In the genomic region with DNA sequence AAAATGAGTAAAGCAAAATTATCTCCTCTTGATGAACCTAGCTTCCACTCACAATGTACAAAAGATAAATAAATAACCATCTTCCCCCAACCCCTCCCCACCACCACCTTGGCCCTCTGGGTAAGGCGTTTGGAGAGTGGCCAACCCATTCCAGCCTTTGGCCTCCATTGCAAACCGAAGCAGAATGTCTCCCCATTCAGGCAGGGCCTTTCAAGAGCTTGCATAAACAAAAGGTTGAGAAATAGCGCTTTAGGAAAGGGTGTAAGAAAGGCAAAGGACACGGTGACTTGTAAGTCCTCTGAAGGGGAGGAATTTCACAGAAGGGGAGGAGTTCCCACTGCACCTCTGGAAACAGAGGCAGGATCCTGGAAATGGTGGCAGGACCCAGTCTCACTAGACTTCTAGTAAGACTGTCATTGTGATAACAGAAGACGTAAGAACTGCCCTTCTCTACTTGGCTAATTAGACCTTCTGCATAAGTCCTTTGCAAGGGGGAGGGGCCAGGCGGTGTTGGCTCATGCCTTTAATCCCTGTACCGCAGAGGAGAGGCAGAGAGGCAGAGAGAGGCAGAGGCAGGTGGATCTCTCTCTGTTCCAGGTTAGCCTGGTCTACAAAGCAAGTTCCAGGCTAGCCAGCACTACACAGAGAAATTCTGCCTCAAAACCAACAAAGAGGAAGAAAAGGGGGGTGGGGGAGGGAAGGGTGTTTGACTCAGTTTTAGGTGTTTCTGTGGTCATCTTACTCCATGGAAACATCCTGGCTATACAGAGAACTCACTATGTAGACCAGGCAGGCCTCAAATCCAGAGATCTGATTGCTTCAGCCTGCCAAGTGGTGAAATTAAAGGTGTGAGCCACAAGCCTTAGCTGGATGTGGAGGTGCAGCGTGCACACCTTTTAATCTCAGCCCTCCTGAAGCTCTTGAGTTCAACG, we compare ENCODE assay signal across 10 mouse cellular contexts. TPM values are rescaled to one million over a fixed set of nuclear protein-coding genes. Genes with fewer than 3 reads are reported as not detected.
DNase-seq lines count a peak whose midpoint lies in the region; ATAC-seq and TF ChIP-seq lines count a peak whose summit lies in the region.
"Had no signal": no experiment of that assay in that cellular context is flagged by ENCODE, and none has a peak within 500 bp of the region (broad histone marks: within the 10 kb centered on the region; RNA-seq: fewer than 3 reads in every experiment).

No protein-coding gene starts in this region.

- no peaks in the 10 kb centered on the region for H3K27me3 ChIP-seq in intestine, postnatal 0 days (replicated peaks; ENCODE audit: control insufficient read depth, insufficient read depth, low read length)
- H3K27me3 ChIP-seq in intestine, embryonic 15.5 days (replicated peaks): no peaks in the 10 kb centered on the region

- H3K4me1 ChIP-seq in intestine, postnatal 0 days (replicated peaks; ENCODE audit: control insufficient read depth, insufficient read depth, low read length): no peaks in the 10 kb centered on the region
- no peaks in the 10 kb centered on the region for H3K4me1 ChIP-seq in intestine, embryonic 15.5 days (replicated peaks)

- H3K4me3 ChIP-seq in intestine, postnatal 0 days (ENCODE audit: low read depth, low read length): no peak overlapping the region
- no peak overlapping the region for H3K4me3 ChIP-seq in intestine, embryonic 15.5 days (replicated peaks)

- ATAC-seq in intestine, postnatal 0 days: peak; percentile 5; the same call in 1 of the 2 replicates
- ATAC-seq in intestine, embryonic 15.5 days: no peak

- H3K36me3 ChIP-seq in intestine, postnatal 0 days (ENCODE audit: control insufficient read depth, insufficient read depth): no peaks in the 10 kb centered on the region
- no peaks in the 10 kb centered on the region for H3K36me3 ChIP-seq in intestine, embryonic 15.5 days

- DNase-seq in MN1 (ENCODE audit: low spot score): peak; percentile 25
- DNase-seq in kidney, postnatal 10 days: peak; percentile 71
- DNase-seq in lung, postnatal 25 days (ENCODE audit: low spot score): peak; percentile 81
- DNase-seq in gastrocnemius, adult 8-10 months (ENCODE audit: low spot score in 2 of 2): no peak
- no peak for DNase-seq in left cerebral cortex, adult 8-10 months (ENCODE audit: low spot score in 2 of 2)
- DNase-seq in right cerebral cortex, postnatal 4 days: no peak
- DNase-seq: gastrocnemius, postnatal 10 days; right cerebral cortex, postnatal 25 days had no signal

- no peak overlapping the region for H3K4me2 ChIP-seq in intestine, postnatal 0 days (replicated peaks; ENCODE audit: low read depth)
- H3K4me2 ChIP-seq in intestine, embryonic 15.5 days (replicated peaks): no peak overlapping the region

- 40% methylated on average over 9 of the region's 9 CpGs for WGBS in intestine, postnatal 0 days
- 49% methylated on average over 9 of the region's 9 CpGs for WGBS in intestine, embryonic 15.5 days

- no peaks in the 10 kb centered on the region for H3K9me3 ChIP-seq in intestine, postnatal 0 days (ENCODE audit: control insufficient read depth)
- H3K9me3 ChIP-seq in intestine, embryonic 15.5 days: no peaks in the 10 kb centered on the region

- no peak overlapping the region for H3K9ac ChIP-seq in intestine, postnatal 0 days (ENCODE audit: low read depth, low read length)
- no peak overlapping the region for H3K9ac ChIP-seq in intestine, embryonic 15.5 days

- no peak overlapping the region; the same call in 1 of the 2 replicates for H3K27ac ChIP-seq in intestine, postnatal 0 days (ENCODE audit: low read depth, low read length)
- H3K27ac ChIP-seq in intestine, embryonic 15.5 days: no peak overlapping the region

- no peak for TF ChIP-seq CTCF in intestine, postnatal 0 days (IDR thresholded peaks at IDR 0.05; ENCODE audit: low read depth)

RNA-seq across cellular contexts. Expression of a gene that starts 11.6 kb away (rescaled TPM):
- 84.7 and 92.1 TPM in 2 replicates for polyA plus RNA-seq in intestine, postnatal 0 days (2015; fragmentation: Nextera tagmentation; extraction: Ambion mirVana)
- 26.5 and 30.9 TPM in 2 replicates for polyA plus RNA-seq in intestine, embryonic 15.5 days (2015; fragmentation: Nextera tagmentation; extraction: Ambion mirVana)
- 10 to 100 TPM; 22.4 to 29.6 (median 24.0) TPM for total RNA-seq in gastrocnemius, adult 8-10 months (2022)
- total RNA-seq in left cerebral cortex, adult 8-10 months (2022): 10 to 100 TPM; 45.5 to 56.9 (median 50.1) TPM

RNA-seq across cellular contexts. Expression of a gene that starts 21.9 kb away (rescaled TPM):
- polyA plus RNA-seq in intestine, postnatal 0 days (2015; fragmentation: Nextera tagmentation; extraction: Ambion mirVana): 3.3 and 3.8 TPM in 2 replicates
- polyA plus RNA-seq in intestine, embryonic 15.5 days (2015; fragmentation: Nextera tagmentation; extraction: Ambion mirVana): 1.8 and 1.9 TPM in 2 replicates
- under 1 TPM in 1 of 4 experiments, not detected in 3; 0.44 TPM for total RNA-seq in gastrocnemius, adult 8-10 months (2022)
- total RNA-seq in left cerebral cortex, adult 8-10 months (2022): 1 to 10 TPM; 2.5 to 3.5 (median 3.2) TPM

RNA-seq across cellular contexts. Expression of a gene that starts 31.8 kb away (rescaled TPM):
- polyA plus RNA-seq in intestine, postnatal 0 days (2015; fragmentation: Nextera tagmentation; extraction: Ambion mirVana): not detected in 2 replicates
- 0.08 and 0.16 TPM in 2 replicates for polyA plus RNA-seq in intestine, embryonic 15.5 days (2015; fragmentation: Nextera tagmentation; extraction: Ambion mirVana)
- total RNA-seq in gastrocnemius, adult 8-10 months (2022): 100 to 1,000 TPM; 317 to 357 (median 343) TPM
- 10 to 100 TPM; 16.7 to 20.4 (median 17.8) TPM for total RNA-seq in left cerebral cortex, adult 8-10 months (2022)

RNA-seq across cellular contexts. Expression of a gene that starts 34.7 kb away (rescaled TPM):
- polyA plus RNA-seq in intestine, postnatal 0 days (2015; fragmentation: Nextera tagmentation; extraction: Ambion mirVana): 1.8 and 2.4 TPM in 2 replicates
- polyA plus RNA-seq in intestine, embryonic 15.5 days (2015; fragmentation: Nextera tagmentation; extraction: Ambion mirVana): 2.4 and 3.2 TPM in 2 replicates
- under 1 TPM; 0.25 to 0.59 (median 0.46) TPM for total RNA-seq in gastrocnemius, adult 8-10 months (2022)
- total RNA-seq in left cerebral cortex, adult 8-10 months (2022): 1 to 10 TPM; 6.9 to 9.6 (median 7.9) TPM

RNA-seq across cellular contexts. Expression of a gene that starts 42.9 kb away (rescaled TPM):
- 1,534 and 1,607 TPM in 2 replicates for polyA plus RNA-seq in intestine, postnatal 0 days (2015; fragmentation: Nextera tagmentation; extraction: Ambion mirVana)
- polyA plus RNA-seq in intestine, embryonic 15.5 days (2015; fragmentation: Nextera tagmentation; extraction: Ambion mirVana): 990 and 1,082 TPM in 2 replicates
- total RNA-seq in gastrocnemius, adult 8-10 months (2022): 100 to 1,000 TPM; 640 to 672 (median 655) TPM
- 100 to 1,000 TPM; 416 to 428 (median 423) TPM for total RNA-seq in left cerebral cortex, adult 8-10 months (2022)

Comparison
In these comparisons a context has a peak if more than half of its experiments do, and no peak if none do; other contexts are left out.
1. DNase-seq: peak in MN1 (single experiment), kidney, postnatal 10 days (single experiment) and lung, postnatal 25 days (single experiment); none in gastrocnemius, adult 8-10 months (0 of 2), left cerebral cortex, adult 8-10 months (0 of 2) and right cerebral cortex, postnatal 4 days (single experiment).
2. RNA of a gene that starts 31.8 kb away (total RNA-seq): 317 to 357 TPM in gastrocnemius, adult 8-10 months; 16.7 to 20.4 TPM in left cerebral cortex, adult 8-10 months; every median in the first group is over 10 times any median in the second.